Mouse (Mus musculus): Measurements from ENCODE around the gene Ankrd61.

The Ankrd61 gene

DNA sequence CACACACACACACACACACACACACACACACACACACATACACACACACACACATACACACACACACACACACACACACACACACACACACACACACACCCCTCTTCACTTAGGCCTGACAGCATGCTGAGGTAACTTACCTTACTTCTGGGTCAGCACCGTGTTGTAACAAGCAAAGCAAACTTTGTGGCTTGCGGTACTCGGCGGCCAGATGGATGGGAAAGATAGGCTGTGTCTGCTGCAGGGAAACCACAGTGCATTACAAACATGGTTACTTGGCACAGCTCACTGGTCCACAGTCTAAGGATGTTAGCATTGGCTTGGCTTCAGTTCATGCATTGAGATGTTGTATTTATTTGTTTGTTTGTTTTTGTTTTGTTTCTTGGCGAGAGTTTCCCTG, 4.1 kb downstream of the Ankrd61 start:
- DNase-seq (ENCODE audit: low read depth, low spot score), result no peak

DNA sequence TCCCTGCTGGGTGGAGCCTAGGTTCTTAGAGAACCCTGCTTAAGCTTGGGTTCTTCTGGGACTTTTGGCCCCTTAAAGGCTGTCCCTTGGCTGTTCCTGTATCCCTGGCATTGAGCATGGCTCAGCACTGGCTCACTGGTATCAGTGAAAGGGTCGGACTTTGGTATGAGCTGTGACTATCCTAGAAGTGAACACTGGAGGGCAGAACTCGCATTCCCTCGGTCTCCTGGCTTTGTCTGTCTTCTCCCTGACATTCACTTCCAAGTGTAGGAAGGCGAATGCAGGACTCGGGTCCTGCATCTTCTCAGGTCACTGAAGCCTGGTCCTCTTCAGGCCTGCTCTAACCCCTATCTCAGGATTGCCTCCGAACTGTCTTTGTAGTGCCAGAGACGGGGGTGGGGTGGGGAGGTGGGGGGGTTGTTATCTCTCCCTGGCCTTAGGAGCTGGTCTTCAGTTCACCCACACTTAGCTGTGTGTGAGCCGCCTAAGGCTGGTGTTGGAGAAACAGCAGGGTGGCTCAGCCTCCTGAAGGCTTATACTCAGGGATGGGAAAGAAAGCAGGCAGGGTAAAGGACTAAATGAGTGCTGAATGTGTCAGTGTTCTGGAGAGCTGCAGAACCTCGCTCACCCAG, 5.1 kb downstream of the Ankrd61 start:
- DNase-seq (ENCODE audit: low read depth, low spot score), result no peak

DNA sequence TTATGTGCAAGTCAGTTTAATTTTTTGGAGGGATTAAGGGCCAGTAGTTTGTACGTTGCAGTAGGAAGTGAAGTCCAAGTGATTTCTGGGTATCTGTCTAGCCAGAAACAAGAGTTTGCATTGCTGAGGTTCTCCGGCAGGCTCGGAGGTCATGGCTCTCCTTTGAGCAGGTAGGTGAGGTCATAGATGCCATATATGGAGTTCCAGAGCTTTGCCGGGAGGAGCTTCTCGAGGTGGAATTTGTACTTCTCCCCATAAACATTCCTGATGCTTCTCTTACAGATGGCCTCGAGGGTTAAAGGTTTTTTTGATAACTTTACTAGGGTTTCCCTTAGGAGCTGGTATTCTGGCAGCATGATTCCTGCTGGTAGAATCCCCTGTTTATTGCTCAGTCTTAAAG, 6.7 kb downstream of the Ankrd61 start:
- no peak for DNase-seq (ENCODE audit: low read depth, low spot score)

DNA sequence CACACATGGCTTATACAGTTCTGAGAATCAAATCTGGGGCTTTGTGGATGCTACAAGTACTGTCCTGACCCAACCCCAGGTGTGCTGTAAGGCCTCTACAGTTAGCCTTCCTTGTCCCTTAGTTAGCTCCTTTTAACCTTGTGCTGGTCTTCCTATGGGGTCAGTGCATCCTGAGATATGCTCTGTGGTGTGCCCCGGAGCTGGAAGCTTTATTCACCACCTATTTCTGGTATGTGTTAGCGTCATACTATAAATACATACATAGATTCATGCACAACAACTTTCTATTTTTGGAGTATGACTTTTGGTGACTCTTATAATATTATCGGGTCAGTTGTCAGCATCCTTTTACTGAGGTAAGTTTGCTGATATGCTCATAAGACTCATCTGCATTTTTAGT, 12.2 kb downstream of the Ankrd61 start:
- DNase-seq (ENCODE audit: low read depth, low spot score), result no peak

DNA sequence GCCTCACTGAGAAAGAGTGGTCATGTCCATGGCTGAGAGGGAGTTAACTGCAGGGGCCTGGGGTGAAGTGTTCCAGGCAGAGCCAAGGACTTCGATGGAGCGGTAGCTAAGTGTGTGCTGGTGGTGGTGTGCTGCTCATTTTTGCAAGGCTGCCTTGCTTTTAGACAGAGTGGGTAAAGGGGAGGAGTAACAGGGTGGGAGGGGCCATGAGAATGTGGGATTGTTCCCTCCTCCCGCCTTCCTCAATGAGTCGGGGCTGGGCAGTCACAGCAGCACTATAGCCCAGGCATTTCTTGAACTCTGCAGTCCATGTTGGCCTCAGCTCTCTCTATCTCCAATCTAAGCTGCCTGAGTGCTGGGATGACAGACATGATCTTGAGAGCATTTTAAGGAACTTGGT, 22.9 kb downstream of the Ankrd61 start:
- no peak for DNase-seq (ENCODE audit: low read depth, low spot score)

DNA sequence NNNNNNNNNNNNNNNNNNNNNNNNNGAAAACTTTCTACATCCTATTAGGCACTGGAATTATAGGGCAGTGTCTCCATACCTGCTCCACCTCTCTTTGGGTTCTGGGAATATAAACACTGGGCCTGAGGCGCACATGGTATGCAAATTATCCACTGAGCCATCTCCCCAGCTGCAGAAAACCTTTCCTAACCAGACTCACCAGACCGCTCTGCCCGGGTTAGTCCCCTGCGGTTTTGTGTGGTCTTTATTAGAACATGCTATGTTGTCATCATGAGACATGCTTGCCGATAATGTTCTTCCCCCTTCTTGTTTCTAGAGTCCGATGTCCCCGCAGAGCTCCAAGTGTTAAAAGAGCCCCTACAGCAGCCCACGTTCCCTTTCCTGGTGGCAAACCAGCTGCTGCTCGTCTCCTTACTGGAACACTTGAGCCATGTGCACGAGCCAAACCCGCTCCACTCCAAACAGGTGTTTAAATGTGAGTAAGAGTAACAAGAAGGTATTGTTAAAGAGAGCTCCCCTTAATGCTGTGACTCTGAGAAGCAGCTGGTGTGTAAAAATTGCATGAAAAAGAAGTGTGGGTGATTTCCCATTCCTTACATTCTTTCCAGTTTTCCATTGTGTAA, 25.8 kb downstream of the Ankrd61 start:
- no peak for DNase-seq (ENCODE audit: low read depth, low spot score)
